Mouse (Mus musculus) megakaryocyte progenitor cell, adult 5-6 weeks (primary cell): Measurements from ENCODE around the gene Btbd35f23. TPM values are rescaled to one million over a fixed set of nuclear protein-coding genes. Genes with fewer than 3 reads are reported as not detected.
"Not testable (repeated sequence)": the region's sequence is repeated elsewhere in the genome, so short reads cannot be mapped to it uniquely, and the experiment has no call there.

Source experiments
- ATAC-seq: replicated peaks from 2 replicates; pipeline ENCODE4 v1.8.0; 2016; ENCODE audit warnings: mild to moderate bottlenecking, moderate TSS enrichment, inconsistent platforms; ENCODE audit not compliant: poor library complexity
- total RNA-seq, 2 experiments: library from RNA; stranded (forward) in 1 of 2; stranded (reverse) in 1 of 2; fragments of 157-497, 149-512 nt in 1 of 2; fragments of 200-1000 nt in 1 of 2; gene quantifications; 2 replicates each; pipeline versions ENCODE4 v1.2.3 to v1.2.4; 2015 to 2017

Btbd35f23 gene
- total RNA-seq (2015): not detected in 2 replicates
- total RNA-seq (2017): not detected in 2 replicates

- ATAC-seq: not testable (repeated sequence)
Observed at GRCm38 (mm10) chrX:3076575-3076974, at the start of gene Btbd35f23. Gene Btbd35f23 (plus strand): TSS chrX:3076875.

Other genes starting within 250 kb of the Btbd35f23 start
- not detected in 2 replicates for gene Btbd35f24, start 119.0 kb downstream of the Btbd35f23 start, total RNA-seq (2015)
- gene Btbd35f24, start 119.0 kb downstream of the Btbd35f23 start, total RNA-seq (2017): not detected in 2 replicates